Mouse (Mus musculus): ENCODE data around the gene Rtn4. TPM values are rescaled to one million over a fixed set of nuclear protein-coding genes. Genes with fewer than 3 reads are reported as not detected.

Rtn4 gene
- total and polyA plus RNA-seq, 3 experiments = 46.5 to 202 (median 57.8) TPM

DNA sequence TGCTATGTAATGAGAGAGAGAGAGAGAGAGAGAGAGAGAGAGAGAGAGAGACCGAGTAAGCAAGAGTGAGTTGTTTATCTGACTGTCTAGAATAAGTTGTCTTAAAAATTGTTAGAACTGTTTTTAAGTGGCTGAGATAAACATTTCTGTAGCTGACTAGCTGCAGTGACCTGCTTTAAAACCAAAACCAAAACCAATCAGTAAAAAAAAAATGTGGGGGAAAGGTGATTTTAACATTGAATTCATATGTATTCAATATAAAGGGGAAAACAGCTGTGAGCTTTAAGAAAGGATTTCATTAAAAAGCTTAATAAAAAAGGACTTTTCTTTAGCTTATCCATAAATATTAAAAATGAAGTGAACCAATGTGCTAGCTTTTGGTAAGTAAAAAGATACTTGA, 26.9 kb downstream of the Rtn4 start:
- Histone ChIP-seq H3K9me3 (replicated peaks; ENCODE audit: insufficient read depth, low read length) (no peaks in the 10 kb centered on the region), H3K4me1 (ENCODE audit: control insufficient read depth in 1 of 2, insufficient read depth in 2 of 2, low read length in 2 of 2) (no peaks in the 10 kb centered on the region; a peak in 1 of 4 replicates), H3K36me3 (ENCODE audit: control insufficient read depth in 1 of 2, insufficient read depth in 2 of 2, low read length in 2 of 2) (peaks cover 0 to 4% of the 10 kb centered on the region in 2 experiments; a peak in 2 of 4 replicates), H3K9ac (ENCODE audit: control insufficient read depth, low read depth, low read length, poor library complexity, severe bottlenecking) (no peak overlapping the region), H3K79me2 (ENCODE audit: control insufficient read depth, insufficient read depth, low read length, poor library complexity) (peaks cover 8% of the 10 kb centered on the region; the same call in 1 of the 2 replicates), H3K27ac (ENCODE audit: control insufficient read depth, low read depth, low read length) (no peak overlapping the region), H3K27me3 (ENCODE audit: control insufficient read depth in 1 of 2, insufficient read depth in 2 of 2, low read length in 2 of 2) (no peaks in the 10 kb centered on the region), H3K4me3 (ENCODE audit: control insufficient read depth in 1 of 2, insufficient read depth in 1 of 2, low read depth in 2 of 2, low read length in 2 of 2) (no peak overlapping the region)
- TF ChIP-seq CHD1 (IDR thresholded peaks at IDR 0.05; ENCODE audit: low read depth, low read length) = no peak
- no peak for TF ChIP-seq CTCF (IDR thresholded peaks at IDR 0.05 in 2 of 3, conservative IDR thresholded peaks at IDR 0.05 in 1 of 3; ENCODE audit: control insufficient read depth in 1 of 3, insufficient read depth in 1 of 3, low read depth in 2 of 3, low read length in 3 of 3, poor library complexity in 1 of 3, severe bottlenecking in 1 of 3)
- TF ChIP-seq MAX (IDR thresholded peaks at IDR 0.05; ENCODE audit: low read length) = no peak
- no peak for TF ChIP-seq CHD2 (IDR thresholded peaks at IDR 0.05; ENCODE audit: low read length)
- no peak for TF ChIP-seq ZMIZ1 (IDR thresholded peaks at IDR 0.05; ENCODE audit: low read depth, low read length)
- no peak for TF ChIP-seq TBP (IDR thresholded peaks at IDR 0.05; ENCODE audit: low read depth, low read length)
- no peak for TF ChIP-seq MYB (IDR thresholded peaks at IDR 0.05; ENCODE audit: low read depth, low read length)
- no peak for TF ChIP-seq JUND (IDR thresholded peaks at IDR 0.05; ENCODE audit: low read depth, low read length)
- TF ChIP-seq ETS1 (IDR thresholded peaks at IDR 0.05; ENCODE audit: low read depth, low read length) = no peak
- DNase-seq (ENCODE audit: low read depth, low spot score) = no peak

DNA sequence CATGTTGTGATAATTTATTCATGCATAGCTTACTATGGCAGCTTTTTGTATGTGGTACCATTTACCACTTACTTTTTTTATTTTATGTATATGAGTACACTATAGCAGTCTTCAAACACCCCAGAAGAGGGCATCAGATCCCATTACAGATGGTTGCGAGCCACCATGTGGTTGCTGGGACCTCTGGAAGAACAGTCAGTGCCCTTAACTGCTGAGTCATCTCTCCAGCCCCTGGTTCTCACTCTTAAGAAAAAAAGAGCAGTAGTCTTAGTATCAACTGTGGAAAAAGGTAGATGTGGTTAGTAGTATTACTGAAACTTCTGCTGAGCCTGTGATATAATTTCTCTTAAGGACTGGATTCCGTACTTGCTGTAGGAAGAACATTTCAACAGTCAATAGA, 31.5 kb downstream of the Rtn4 start:
- H3K9ac ChIP-seq (ENCODE audit: control insufficient read depth, low read depth, low read length, poor library complexity, severe bottlenecking) = no peak overlapping the region
- H3K4me1 ChIP-seq (ENCODE audit: control insufficient read depth in 1 of 2, insufficient read depth in 2 of 2, low read length in 2 of 2) = peaks cover 0 to 2% of the 10 kb centered on the region in 2 experiments; a peak in 1 of 4 replicates
- H3K79me2 ChIP-seq (ENCODE audit: control insufficient read depth, insufficient read depth, low read length, poor library complexity) = peaks cover 13% of the 10 kb centered on the region; the same call in 1 of the 2 replicates
- no peak overlapping the region for H3K4me3 ChIP-seq (ENCODE audit: control insufficient read depth in 1 of 2, insufficient read depth in 1 of 2, low read depth in 2 of 2, low read length in 2 of 2)
- TF ChIP-seq GABPA (IDR thresholded peaks at IDR 0.05; ENCODE audit: low read depth, low read length) (no peak), KAT2A (conservative IDR thresholded peaks at IDR 0.05; ENCODE audit: low read depth, low read length) (no peak), MAZ (IDR thresholded peaks at IDR 0.05; ENCODE audit: low read depth, low read length) (no peak), TCF12 (IDR thresholded peaks at IDR 0.05; ENCODE audit: low read depth, low read length) (no peak), RCOR1 (IDR thresholded peaks at IDR 0.05; ENCODE audit: low read depth, low read length) (no peak), EP300 (IDR thresholded peaks at IDR 0.05; ENCODE audit: low read depth in 1 of 2, low read length in 2 of 2) (no peak), TBP (IDR thresholded peaks at IDR 0.05; ENCODE audit: low read depth, low read length) (no peak), UBTF (IDR thresholded peaks at IDR 0.05; ENCODE audit: borderline replicate concordance, insufficient read depth, low read depth, low read length) (no peak), ZNF384 (IDR thresholded peaks at IDR 0.05; ENCODE audit: low read depth, low read length) (no peak), CHD1 (IDR thresholded peaks at IDR 0.05; ENCODE audit: low read depth, low read length) (no peak), MEF2A (IDR thresholded peaks at IDR 0.05; ENCODE audit: extremely low read depth, insufficient replicate concordance, low read depth, low read length, poor library complexity, severe bottlenecking) (no peak)
- no peaks in the 10 kb centered on the region for H3K9me3 ChIP-seq (replicated peaks; ENCODE audit: insufficient read depth, low read length)
- no peaks in the 10 kb centered on the region for H3K27me3 ChIP-seq (ENCODE audit: control insufficient read depth in 1 of 2, insufficient read depth in 2 of 2, low read length in 2 of 2)
- H3K27ac ChIP-seq (ENCODE audit: control insufficient read depth, low read depth, low read length) = no peak overlapping the region
- DNase-seq (ENCODE audit: low read depth, low spot score) = no peak
- H3K36me3 ChIP-seq (ENCODE audit: control insufficient read depth in 1 of 2, insufficient read depth in 2 of 2, low read length in 2 of 2) = peaks cover 2 to 4% of the 10 kb centered on the region in 2 experiments; a peak in 3 of 4 replicates

All from MEL (cell line).